Mouse (Mus musculus): ENCODE measurements around the gene Nkg7. TPM values are rescaled to one million over a fixed set of nuclear protein-coding genes. Genes with fewer than 3 reads are reported as not detected.

Gene Nkg7
- total RNA-seq, 2 experiments from 2014 or later = 13.1 to 41.6 TPM

Other genes starting within 250 kb of the Nkg7 start
- 19.6 and 23.7 TPM in 2 replicates for gene Zfp715, start 123.8 kb upstream of the Nkg7 start, total RNA-seq (2015)
- gene Zfp715, start 123.8 kb upstream of the Nkg7 start, total RNA-seq (2017) = 15.9 and 23.5 TPM in 2 replicates
- 9.6 and 9.9 TPM in 2 replicates for gene Siglecf, start 85.7 kb upstream of the Nkg7 start, total RNA-seq (2015)
- gene Siglecf, start 85.7 kb upstream of the Nkg7 start, total RNA-seq (2017) = 6.5 and 8.7 TPM in 2 replicates
- gene Siglecg, start 28.9 kb upstream of the Nkg7 start, total RNA-seq (2015) = 13.9 and 14.7 TPM in 2 replicates
- gene Siglecg, start 28.9 kb upstream of the Nkg7 start, total RNA-seq (2017) = 11.1 and 12.3 TPM in 2 replicates
- gene Lim2, start 9.4 kb upstream of the Nkg7 start, total RNA-seq (2015) = not detected in 2 replicates
- not detected in 2 replicates for gene Lim2, start 9.4 kb upstream of the Nkg7 start, total RNA-seq (2017)
- gene Cldnd2, start 3.7 kb downstream of the Nkg7 start, total RNA-seq (2015) = not detected in 2 replicates
- not detected in 2 replicates for gene Cldnd2, start 3.7 kb downstream of the Nkg7 start, total RNA-seq (2017)
- gene Etfb, start 7.0 kb downstream of the Nkg7 start, total RNA-seq (2015) = 128 and 130 TPM in 2 replicates
- 201 and 203 TPM in 2 replicates for gene Etfb, start 7.0 kb downstream of the Nkg7 start, total RNA-seq (2017)
- not detected in 2 replicates for gene Gm45233, start 7.1 kb downstream of the Nkg7 start, total RNA-seq (2015)
- 1.8 and 3.1 TPM in 2 replicates for gene Gm45233, start 7.1 kb downstream of the Nkg7 start, total RNA-seq (2017)
- gene Vsig10l, start 26.1 kb downstream of the Nkg7 start, total RNA-seq (2015) = 2.9 and 3.1 TPM in 2 replicates
- 2.7 and 4.5 TPM in 2 replicates for gene Vsig10l, start 26.1 kb downstream of the Nkg7 start, total RNA-seq (2017)
- not detected in 2 replicates for gene Iglon5, start 53.0 kb downstream of the Nkg7 start, total RNA-seq (2015)
- not detected in 2 replicates for gene Iglon5, start 53.0 kb downstream of the Nkg7 start, total RNA-seq (2017)
- not detected in 2 replicates for gene 4931406B18Rik, start 68.9 kb downstream of the Nkg7 start, total RNA-seq (2015)
- not detected in 2 replicates for gene 4931406B18Rik, start 68.9 kb downstream of the Nkg7 start, total RNA-seq (2017)
- 80.0 and 80.1 TPM in 2 replicates for gene Cd33, start 107.4 kb downstream of the Nkg7 start, total RNA-seq (2015)
- gene Cd33, start 107.4 kb downstream of the Nkg7 start, total RNA-seq (2017) = 36.3 and 48.1 TPM in 2 replicates
- 6.3 and 8.1 TPM in 2 replicates for gene Zfp658, start 125.2 kb downstream of the Nkg7 start, total RNA-seq (2015)
- gene Zfp658, start 125.2 kb downstream of the Nkg7 start, total RNA-seq (2017) = 6.9 and 7.4 TPM in 2 replicates
- 7.1 and 13.3 TPM in 2 replicates for gene Zfp719, start 142.5 kb downstream of the Nkg7 start, total RNA-seq (2015)
- gene Zfp719, start 142.5 kb downstream of the Nkg7 start, total RNA-seq (2017) = 6.9 and 9.3 TPM in 2 replicates
- gene Zfp819, start 170.1 kb downstream of the Nkg7 start, total RNA-seq (2015) = not detected in 2 replicates
- not detected in 2 replicates for gene Zfp819, start 170.1 kb downstream of the Nkg7 start, total RNA-seq (2017)
- not detected in 2 replicates for gene Ceacam18, start 197.6 kb downstream of the Nkg7 start, total RNA-seq (2015)
- gene Ceacam18, start 197.6 kb downstream of the Nkg7 start, total RNA-seq (2017) = not detected in 2 replicates
- 41.6 and 46.2 TPM in 2 replicates for gene Siglece, start 223.1 kb downstream of the Nkg7 start, total RNA-seq (2015)
- 22.1 and 29.7 TPM in 2 replicates for gene Siglece, start 223.1 kb downstream of the Nkg7 start, total RNA-seq (2017)
- 4.7 and 5.3 TPM in 2 replicates for gene Ctu1, start 234.9 kb downstream of the Nkg7 start, total RNA-seq (2015)
- 3.7 and 3.9 TPM in 2 replicates for gene Ctu1, start 234.9 kb downstream of the Nkg7 start, total RNA-seq (2017)